Mouse (Mus musculus) limb, embryonic 12.5 days (tissue): ENCODE results near the gene Fer1l4. TPM values are rescaled to one million over a fixed set of nuclear protein-coding genes. Genes with fewer than 3 reads are reported as not detected.
A peak's percentile ranks its signal among the peaks of the same experiment; 100 is the strongest.

Experiments
- ATAC-seq: fragments of 200-750 bp; cut with Nextera tagmentation; 2 replicates; pipeline ENCODE4 v1.8.0; 2017; ENCODE audit warnings: low read depth, moderate TSS enrichment; ENCODE audit not compliant: insufficient number of reproducible peaks, insufficient read depth, low FRiP score, low TSS enrichment
- H3K27ac ChIP-seq: fragments of 300-500 bp; sonication (generic); 2 replicates; pipeline ENCODE4 v1.5.1; 2016; ENCODE audit warnings: mild to moderate bottlenecking, moderate library complexity
- H3K27me3 ChIP-seq: fragments of 300-500 bp; sonication (generic); 2 replicates; pipeline ENCODE4 v1.6.1; 2016; ENCODE audit warnings: mild to moderate bottlenecking, moderate library complexity
- H3K36me3 ChIP-seq: fragments of 300-500 bp; sonication (generic); 2 replicates; pipeline ENCODE4 v1.6.1; 2016; ENCODE audit warnings: mild to moderate bottlenecking, moderate library complexity
- H3K4me1 ChIP-seq: fragments of 300-500 bp; sonication (generic); replicated peaks from 2 replicates; pipeline ENCODE4 v1.6.1; 2016
- H3K4me2 ChIP-seq: fragments of 300-500 bp; sonication (generic); 2 replicates; pipeline ENCODE4 v1.6.1; 2016; ENCODE audit warnings: mild to moderate bottlenecking, moderate library complexity
- H3K4me3 ChIP-seq: fragments of 300-500 bp; sonication (generic); replicated peaks from 2 replicates; pipeline ENCODE4 v1.5.1; 2016; ENCODE audit warnings: mild to moderate bottlenecking
- H3K9ac ChIP-seq: fragments of 300-500 bp; sonication (generic); replicated peaks from 2 replicates; pipeline ENCODE4 v1.6.1; 2016; ENCODE audit warnings: mild to moderate bottlenecking, moderate library complexity
- H3K9me3 ChIP-seq: fragments of 300-500 bp; sonication (generic); 2 replicates; pipeline ENCODE4 v1.6.1; 2016; ENCODE audit warnings: mild to moderate bottlenecking, moderate library complexity
- WGBS: fragments of 180-500 bp; shearing (Covaris S2); methylation state at CpG from one replicate; pipeline ENCODE4 v1.1.7; 2016; 5-methylcytosine and 5-hydroxymethylcytosine counted together
- polyA plus RNA-seq: library from polyadenylated mRNA; unstranded; fragments of >200 nt; fragmentation: Nextera tagmentation; extraction: Ambion mirVana; gene quantifications from 2 replicates; pipeline ENCODE4 v1.2.1, GENCODE M21; 2016

The Fer1l4 gene
- polyA plus RNA-seq, result 0.22 TPM in 1 of 2 replicates, not detected in the other

DNA sequence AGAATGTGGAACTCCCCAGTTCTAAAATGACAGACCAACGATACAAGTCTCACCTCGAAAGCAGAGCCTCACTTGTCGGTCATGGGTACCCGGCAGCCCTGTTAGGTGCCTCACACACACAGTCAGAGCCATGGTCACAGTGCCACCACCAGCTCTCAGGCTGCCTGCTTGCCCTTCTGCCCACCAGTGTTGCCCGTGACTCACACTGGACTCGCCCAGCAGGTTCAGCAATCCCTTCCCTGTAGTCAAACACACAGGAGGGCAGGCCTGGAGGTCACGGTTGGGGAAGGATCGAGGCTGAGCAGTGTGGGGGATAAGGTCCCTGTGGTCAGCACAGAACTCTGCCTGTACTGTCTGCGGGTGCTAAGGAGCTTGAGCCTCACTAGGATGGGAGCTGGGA, at the start of gene Fer1l4:
Fer1l4 (minus strand) TSS at position 132 of the 400 bp plus-strand sequence.
- no peak within 1 kb of the TSS for H3K4me2 ChIP-seq
- 82% methylated on average over 9 of the region's 9 CpGs for WGBS
- ATAC-seq, result no peak

DNA sequence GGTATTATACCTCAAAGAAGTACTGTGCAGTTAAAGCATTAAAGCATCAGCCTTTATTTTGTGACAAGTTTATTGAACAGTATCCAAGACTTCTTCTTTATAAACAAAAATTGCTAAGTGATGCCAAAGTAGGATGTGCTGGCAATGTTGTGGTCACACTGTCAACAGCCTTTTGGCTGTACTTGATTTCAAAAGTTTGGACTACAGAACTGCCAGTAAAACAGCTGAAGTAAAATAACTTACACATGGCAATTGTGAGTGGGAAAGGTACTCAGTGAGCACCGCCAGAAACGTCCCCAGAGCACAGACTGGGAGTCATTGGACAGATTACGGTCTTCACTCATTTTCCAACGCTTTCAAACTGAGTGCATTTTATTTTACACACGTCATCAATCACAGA, 39.2 kb upstream of the Fer1l4 start:
- no peak for ATAC-seq
- H3K4me2 ChIP-seq, result no peak overlapping the region
- 79% methylated on average over 5 of the region's 5 CpGs for WGBS

More for the DNA sequence above, at the start of gene Fer1l4:
- Histone ChIP-seq H3K9ac (no peak within 1 kb of the TSS), H3K27ac (0 out of 2 replicates have a peak within 1 kb of the TSS, but pooled peaks have one; percentile 4), H3K27me3 (peaks cover 9% of the 10 kb centered on the region; the same call in 1 of the 2 replicates), H3K9me3 (no peaks in the 10 kb centered on the region), H3K36me3 (no peaks in the 10 kb centered on the region), H3K4me3 (no peak within 1 kb of the TSS), H3K4me1 (peaks cover 4% of the 10 kb centered on the region)

DNA sequence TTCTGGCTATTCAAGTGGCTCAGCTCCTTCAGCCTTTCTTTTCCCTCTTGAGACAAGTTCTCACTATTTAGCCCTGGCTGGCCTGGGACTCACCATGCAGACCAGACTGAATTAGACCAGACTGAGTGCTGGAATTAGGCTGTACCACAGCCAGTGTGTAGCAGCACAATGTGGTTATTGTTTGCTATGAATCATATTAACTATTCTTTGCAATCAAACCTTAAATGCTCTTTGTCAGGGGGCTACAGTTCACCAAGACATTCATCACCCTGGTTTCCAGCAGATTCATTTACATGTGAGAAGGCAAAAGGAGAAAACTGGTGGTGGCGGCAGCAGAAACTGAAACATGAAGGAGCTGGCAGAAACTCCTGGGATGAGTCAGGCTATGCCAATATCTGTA, 37.1 kb upstream of the Fer1l4 start:
- H3K4me3 ChIP-seq, result no peak overlapping the region
- H3K36me3 ChIP-seq, result peaks cover 25% of the 10 kb centered on the region
- 0 out of 2 replicates have a peak, but pooled peaks cover 3% of the 10 kb centered on the region for H3K4me1 ChIP-seq
- H3K9ac ChIP-seq, result no peak overlapping the region
- 91% methylated on average over 1 of the region's 1 CpGs for WGBS
- H3K27ac ChIP-seq, result no peak overlapping the region
- H3K27me3 ChIP-seq, result no peaks in the 10 kb centered on the region
- no peaks in the 10 kb centered on the region for H3K9me3 ChIP-seq
- H3K4me2 ChIP-seq, result no peak overlapping the region
- ATAC-seq, result no peak

More for the DNA sequence above, 39.2 kb upstream of the Fer1l4 start:
- H3K4me1 ChIP-seq, result 0 out of 2 replicates have a peak, but pooled peaks cover 3% of the 10 kb centered on the region
- H3K9ac ChIP-seq, result no peak overlapping the region
- no peaks in the 10 kb centered on the region for H3K27me3 ChIP-seq
- no peak overlapping the region for H3K27ac ChIP-seq
- H3K4me3 ChIP-seq, result no peak overlapping the region
- H3K36me3 ChIP-seq, result peaks cover 46% of the 10 kb centered on the region
- H3K9me3 ChIP-seq, result no peaks in the 10 kb centered on the region

DNA sequence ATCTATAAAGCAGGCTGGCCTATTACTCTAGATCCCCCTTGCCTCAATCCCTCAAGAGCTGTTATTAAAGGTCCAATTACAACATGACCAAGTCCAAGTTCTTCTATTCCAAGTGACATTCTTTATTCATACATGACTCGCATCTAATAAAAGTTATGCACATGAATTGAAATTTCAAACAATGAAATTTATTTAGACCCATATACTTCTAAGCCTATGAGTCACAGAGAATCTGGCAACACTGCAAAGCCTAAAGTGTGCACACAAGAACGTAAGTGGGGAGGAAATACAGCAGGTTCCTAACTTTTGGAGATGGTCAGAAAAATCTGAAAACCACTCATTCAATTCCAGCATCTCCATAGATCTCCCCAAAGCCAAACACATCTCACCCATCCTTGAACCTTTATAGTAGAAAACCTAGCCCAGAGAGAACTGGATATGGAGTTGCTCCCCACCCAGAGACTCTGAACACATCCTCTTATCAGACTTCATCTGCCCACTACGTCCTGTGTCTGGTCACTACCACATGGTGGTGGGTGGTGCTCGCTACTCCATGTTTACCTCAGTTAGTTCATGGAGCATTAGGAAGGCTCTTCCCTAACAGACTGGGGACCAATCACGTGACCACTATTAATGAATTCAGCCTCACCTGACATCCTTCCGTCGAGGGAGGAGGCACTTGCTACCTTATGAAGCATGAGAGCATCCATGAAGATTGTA, 34.8 kb upstream of the Fer1l4 start:
- peaks cover 24% of the 10 kb centered on the region for H3K36me3 ChIP-seq
- no peak overlapping the region for H3K27ac ChIP-seq
- no peaks in the 10 kb centered on the region for H3K27me3 ChIP-seq
- H3K4me1 ChIP-seq, result 0 out of 2 replicates have a peak, but pooled peaks cover 3% of the 10 kb centered on the region
- ATAC-seq, result no peak
- H3K9me3 ChIP-seq, result no peaks in the 10 kb centered on the region
- H3K4me2 ChIP-seq, result no peak overlapping the region
- no peak overlapping the region for H3K9ac ChIP-seq
- WGBS, result 86% methylated on average over 7 of the region's 7 CpGs
- no peak overlapping the region for H3K4me3 ChIP-seq

DNA sequence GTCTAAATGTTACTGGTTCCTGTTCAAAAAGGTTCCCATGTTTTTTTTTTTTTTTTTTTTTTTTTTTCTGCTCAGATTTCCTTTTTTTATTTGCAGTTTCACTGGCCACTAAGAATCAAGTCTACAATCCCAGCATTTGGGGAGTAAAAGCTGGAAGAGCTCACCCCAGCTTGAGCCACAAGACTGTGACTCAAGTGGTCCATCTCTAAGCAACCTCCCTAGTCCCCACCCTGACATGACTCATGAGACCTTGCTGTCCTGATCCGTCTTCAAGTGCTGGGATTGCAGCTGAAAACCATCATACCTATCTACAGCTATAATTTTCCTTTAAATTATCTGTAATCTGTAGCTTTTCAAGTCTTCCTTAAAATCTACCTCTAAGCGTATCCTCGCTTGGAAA, 31.8 kb upstream of the Fer1l4 start:
- Histone ChIP-seq H3K27ac (no peak overlapping the region), H3K27me3 (no peaks in the 10 kb centered on the region), H3K36me3 (peaks cover 14% of the 10 kb centered on the region), H3K4me1 (no peaks in the 10 kb centered on the region), H3K9ac (no peak overlapping the region), H3K9me3 (no peaks in the 10 kb centered on the region), H3K4me3 (no peak overlapping the region), H3K4me2 (no peak overlapping the region)
- no peak for ATAC-seq
- WGBS, result 88% methylated on average over 3 of the region's 3 CpGs

DNA sequence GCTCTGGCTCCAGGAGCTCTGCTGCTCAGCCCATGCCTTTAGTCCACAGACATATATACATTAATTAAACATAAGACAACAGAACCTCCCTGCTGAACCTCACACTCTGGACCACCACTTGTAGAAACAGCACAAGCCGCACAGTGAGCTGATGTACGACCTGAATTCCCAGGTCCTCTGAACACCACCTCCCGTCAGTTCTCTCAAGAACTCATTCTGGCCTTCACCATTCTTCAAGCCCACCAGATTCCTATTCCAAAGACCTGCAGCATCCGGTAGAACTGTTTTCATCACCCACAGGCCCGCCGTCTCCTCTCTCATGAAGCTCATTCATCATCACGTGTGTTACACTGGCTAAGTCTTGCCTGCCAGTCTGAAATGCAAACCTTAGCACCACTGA, 27.6 kb upstream of the Fer1l4 start:
- Histone ChIP-seq H3K9me3 (no peaks in the 10 kb centered on the region), H3K4me3 (no peak overlapping the region), H3K4me1 (no peaks in the 10 kb centered on the region), H3K9ac (no peak overlapping the region; the same call in 1 of the 2 replicates), H3K27me3 (no peaks in the 10 kb centered on the region), H3K4me2 (no peak overlapping the region), H3K36me3 (peaks cover 44% of the 10 kb centered on the region), H3K27ac (no peak overlapping the region)
- ATAC-seq, result no peak
- WGBS, result 88% methylated on average over 7 of the region's 7 CpGs

DNA sequence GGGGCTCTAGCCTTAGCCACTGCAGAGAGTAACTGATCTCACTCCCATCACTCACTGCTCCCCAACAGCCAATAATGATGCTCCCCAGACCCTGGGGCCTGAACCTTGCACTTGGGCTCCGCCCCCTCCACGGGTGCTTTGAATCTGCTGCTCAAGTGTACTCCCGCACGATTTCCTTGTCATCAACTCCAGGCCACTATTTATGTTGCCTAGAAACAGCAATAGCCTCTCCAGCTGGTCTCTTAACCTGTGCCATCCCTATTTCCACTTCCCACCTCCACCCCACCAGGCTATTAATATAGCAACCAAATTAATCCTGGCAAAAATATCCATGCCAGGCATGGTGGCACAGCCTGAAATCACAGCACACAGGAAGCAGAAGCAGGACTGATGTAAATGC, 26.9 kb upstream of the Fer1l4 start:
- Histone ChIP-seq H3K27me3 (no peaks in the 10 kb centered on the region), H3K9ac (no peak overlapping the region), H3K4me3 (no peak overlapping the region), H3K4me2 (no peak overlapping the region), H3K27ac (no peak overlapping the region), H3K9me3 (no peaks in the 10 kb centered on the region), H3K4me1 (no peaks in the 10 kb centered on the region), H3K36me3 (peaks cover 51% of the 10 kb centered on the region)
- no peak for ATAC-seq
- WGBS, result 46% methylated on average over 4 of the region's 4 CpGs

DNA sequence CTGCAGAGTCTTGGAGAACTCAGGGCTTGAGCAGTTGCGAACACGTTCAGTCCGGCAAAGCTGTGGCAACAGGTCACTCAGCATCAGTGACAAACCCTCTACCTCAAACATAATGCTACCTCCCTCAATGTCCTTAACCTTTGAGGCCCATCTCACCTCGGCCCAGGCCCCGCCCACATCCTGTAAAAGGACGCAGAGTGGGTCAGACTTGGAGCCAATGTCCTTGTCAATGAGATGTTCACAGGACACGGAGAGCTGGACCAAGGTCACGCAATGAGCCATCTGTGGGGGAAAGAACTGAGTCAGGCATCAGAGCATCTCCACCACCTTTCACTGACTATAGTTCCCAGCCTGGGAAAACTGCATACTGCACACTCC, 26.4 kb upstream of the Fer1l4 start:
- no peaks in the 10 kb centered on the region for H3K27me3 ChIP-seq
- WGBS, result 88% methylated on average over 8 of the region's 8 CpGs
- no peak overlapping the region for H3K9ac ChIP-seq
- peaks cover 56% of the 10 kb centered on the region for H3K36me3 ChIP-seq
- no peaks in the 10 kb centered on the region for H3K4me1 ChIP-seq
- H3K4me3 ChIP-seq, result no peak overlapping the region
- H3K4me2 ChIP-seq, result no peak overlapping the region
- no peaks in the 10 kb centered on the region for H3K9me3 ChIP-seq
- no peak for ATAC-seq
- no peak overlapping the region for H3K27ac ChIP-seq

DNA sequence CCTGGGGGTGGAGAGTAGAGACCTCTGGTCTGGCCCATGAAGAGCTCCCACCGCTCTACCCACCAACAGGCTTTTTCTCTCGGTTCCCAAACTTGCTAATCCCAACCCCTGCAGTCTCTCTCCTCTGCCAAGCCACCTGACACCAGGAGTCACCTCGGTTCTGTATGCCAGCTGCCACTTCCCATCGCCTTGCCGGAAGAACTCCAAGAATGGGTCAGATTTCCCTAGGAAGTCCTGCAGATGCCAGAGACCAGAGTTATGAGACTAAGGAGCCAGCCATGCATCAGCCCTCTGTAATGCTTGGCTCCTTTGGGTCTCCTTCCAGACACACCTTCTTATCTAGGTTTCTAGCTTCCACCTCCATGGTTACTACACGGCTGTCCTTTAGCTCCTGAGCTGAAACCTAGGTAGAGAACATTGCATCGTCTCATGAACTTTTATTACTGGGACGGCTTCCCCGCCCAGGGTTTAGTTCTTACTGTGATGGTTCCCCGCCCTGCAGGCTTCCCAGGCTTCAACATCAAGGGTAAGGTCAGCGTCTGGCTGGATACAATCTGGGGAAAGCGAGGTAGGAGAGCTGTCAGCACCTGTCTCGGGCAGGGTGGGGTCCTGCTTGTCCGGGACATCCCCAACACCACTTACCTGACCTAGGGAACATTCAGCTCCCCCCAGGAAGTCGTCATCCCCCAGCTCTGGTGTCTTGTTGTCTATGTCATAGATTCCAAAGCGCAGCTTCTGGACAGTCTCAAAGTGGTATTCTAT, 25.9 kb upstream of the Fer1l4 start:
- no peak overlapping the region for H3K4me2 ChIP-seq
- ATAC-seq, result no peak
- no peak overlapping the region for H3K9ac ChIP-seq
- no peak overlapping the region for H3K4me3 ChIP-seq
- peaks cover 62% of the 10 kb centered on the region for H3K36me3 ChIP-seq
- H3K27ac ChIP-seq, result no peak overlapping the region
- no peaks in the 10 kb centered on the region for H3K9me3 ChIP-seq
- no peaks in the 10 kb centered on the region for H3K27me3 ChIP-seq
- WGBS, result 89% methylated on average over 16 of the region's 16 CpGs
- H3K4me1 ChIP-seq, result no peaks in the 10 kb centered on the region

DNA sequence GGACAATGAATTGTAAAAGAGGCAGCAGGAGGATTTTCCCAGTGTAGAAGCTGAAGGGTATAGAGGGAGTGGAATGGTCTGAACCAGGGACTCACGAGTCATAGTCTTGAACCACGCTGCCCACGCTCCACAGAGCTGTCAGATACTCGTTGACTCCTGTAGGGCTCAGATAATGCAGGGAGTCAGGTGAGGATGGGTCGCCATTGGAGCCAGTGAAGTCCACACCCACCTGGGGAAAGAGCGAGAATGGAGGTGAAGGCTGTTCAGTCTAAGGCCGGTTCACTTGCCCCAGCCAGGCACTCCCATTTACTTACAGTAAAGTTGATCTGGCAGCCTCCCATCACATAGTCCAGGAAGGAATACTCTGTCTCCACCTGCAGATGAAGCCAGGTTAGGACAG, 24.7 kb upstream of the Fer1l4 start:
- no peak overlapping the region for H3K9ac ChIP-seq
- no peaks in the 10 kb centered on the region for H3K9me3 ChIP-seq
- ATAC-seq, result no peak
- no peak overlapping the region for H3K4me2 ChIP-seq
- WGBS, result 95% methylated on average over 7 of the region's 7 CpGs
- H3K27me3 ChIP-seq, result no peaks in the 10 kb centered on the region
- no peak overlapping the region for H3K4me3 ChIP-seq
- no peaks in the 10 kb centered on the region for H3K4me1 ChIP-seq
- H3K27ac ChIP-seq, result no peak overlapping the region
- peaks cover 73% of the 10 kb centered on the region for H3K36me3 ChIP-seq

DNA sequence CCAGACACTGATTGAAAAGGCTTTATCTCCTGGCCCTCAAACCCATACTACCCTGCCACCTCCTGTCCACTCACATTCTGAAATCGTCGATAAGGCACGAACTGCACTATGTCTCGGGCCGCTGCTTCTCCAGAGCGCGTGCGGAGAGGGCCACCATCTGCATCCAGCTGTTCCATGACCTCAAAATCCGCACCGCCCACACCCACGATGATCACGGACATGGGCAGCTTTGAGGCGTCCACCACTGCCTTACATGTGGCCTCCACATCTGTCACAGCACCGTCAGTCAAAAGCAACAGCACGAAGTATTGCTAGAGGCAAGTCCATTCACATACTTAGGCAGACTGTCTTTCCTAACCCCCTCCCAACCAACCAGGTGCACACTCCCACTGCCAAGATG, 21.0 kb upstream of the Fer1l4 start:
- no peaks in the 10 kb centered on the region for H3K9me3 ChIP-seq
- H3K36me3 ChIP-seq, result peaks cover 99% of the 10 kb centered on the region
- 94% methylated on average over 15 of the region's 15 CpGs for WGBS
- no peak for ATAC-seq
- H3K4me1 ChIP-seq, result no peaks in the 10 kb centered on the region
- no peak overlapping the region for H3K9ac ChIP-seq
- no peak overlapping the region for H3K27ac ChIP-seq
- H3K4me3 ChIP-seq, result no peak overlapping the region
- no peak overlapping the region for H3K4me2 ChIP-seq
- no peaks in the 10 kb centered on the region for H3K27me3 ChIP-seq
